Mouse (Mus musculus): Measurements from ENCODE around the gene Ncoa5. TPM values are rescaled to one million over a fixed set of nuclear protein-coding genes. Genes with fewer than 3 reads are reported as not detected.
A peak's percentile ranks its signal among the peaks of the same experiment; 100 is the strongest.

Ncoa5 gene
- total RNA-seq (2014; fragmentation: Nextera tagmentation) (41.8 TPM in 2 replicates), total RNA-seq (2017) (32.4 and 45.7 TPM in 2 replicates), polyA plus RNA-seq (2012) (48.4 and 50.0 TPM in 2 replicates)

DNA sequence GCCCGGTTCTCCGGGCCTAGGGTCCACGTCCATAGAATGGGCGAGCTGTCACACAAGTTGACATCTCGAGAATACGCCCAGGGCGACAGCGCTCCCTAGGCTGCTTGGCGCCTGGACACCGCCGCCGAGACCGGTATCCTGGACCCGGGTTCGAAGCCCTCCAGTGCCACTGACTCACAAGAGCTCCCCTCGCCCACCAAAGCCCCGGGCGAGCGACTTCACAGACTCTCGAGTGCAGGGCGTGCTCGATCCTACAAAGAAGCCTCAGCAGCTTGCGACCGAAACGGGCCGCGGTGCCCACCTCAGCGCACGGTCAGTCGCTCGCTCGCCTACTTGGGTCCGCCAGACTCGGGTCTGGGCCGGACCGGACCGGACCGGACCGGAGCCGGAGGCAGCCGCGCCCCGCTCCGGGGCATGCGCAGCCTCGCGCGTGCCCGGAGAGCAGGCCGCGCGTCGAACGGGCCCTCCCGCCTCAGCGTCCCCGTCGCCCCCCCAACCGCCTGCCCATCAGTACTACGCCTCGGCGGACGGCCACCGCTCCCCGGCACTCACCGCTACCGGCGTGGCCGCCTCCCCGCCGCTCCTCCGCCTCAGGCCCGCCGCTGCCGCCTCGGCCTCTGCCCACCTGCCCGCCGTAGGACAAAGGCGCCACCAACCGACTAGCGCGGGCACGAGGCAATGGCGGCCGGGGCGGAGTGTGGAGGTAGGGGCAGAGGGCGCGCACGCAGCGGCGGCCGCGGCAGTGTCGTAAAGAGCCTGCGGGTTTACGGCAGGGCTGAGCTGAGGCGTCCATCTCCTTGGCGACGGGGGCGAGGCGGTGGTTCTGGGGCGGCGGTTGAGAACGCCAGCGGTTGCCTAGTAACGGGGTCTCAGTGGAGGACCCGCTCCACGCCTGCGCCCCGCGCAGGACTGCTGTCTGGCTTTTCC is at the start of gene Ncoa5:
TSS of gene Ncoa5 (minus strand) at position 737 of the 927 bp plus-strand sequence.
- ATAC-seq (ENCODE audit: extremely low read depth, insufficient number of reproducible peaks, low FRiP score, poor library complexity, severe bottlenecking) (peak; percentile 93), DNase-seq (ENCODE audit: low spot score) (peak; percentile 91)
- TF ChIP-seq CTCF (IDR thresholded peaks at IDR 0.05; ENCODE audit: low read depth, low read length) (no peak), GATA1 (IDR thresholded peaks at IDR 0.05; ENCODE audit: borderline replicate concordance, low read length) (no peak), POLR2AphosphoS5 (IDR thresholded peaks at IDR 0.05; ENCODE audit: insufficient replicate concordance, low read depth, low read length) (no peak), TAL1 (conservative IDR thresholded peaks at IDR 0.05; ENCODE audit: low read depth, low read length) (no peak), GATA2 (IDR thresholded peaks at IDR 0.05; ENCODE audit: borderline replicate concordance, low read depth, low read length) (no peak)
- Histone ChIP-seq H3K4me3 (ENCODE audit: low read depth, low read length) (peak within 1 kb of the TSS; percentile 93), H3K4me1 (ENCODE audit: insufficient read depth, low read depth, low read length) (peaks cover 12% of the 10 kb centered on the region), H3K27me3 (ENCODE audit: insufficient read depth, low read length) (peaks cover 19% of the 10 kb centered on the region), H3K36me3 (replicated peaks) (peaks cover 10% of the 10 kb centered on the region), H3K9me3 (replicated peaks) (no peaks in the 10 kb centered on the region)

DNA sequence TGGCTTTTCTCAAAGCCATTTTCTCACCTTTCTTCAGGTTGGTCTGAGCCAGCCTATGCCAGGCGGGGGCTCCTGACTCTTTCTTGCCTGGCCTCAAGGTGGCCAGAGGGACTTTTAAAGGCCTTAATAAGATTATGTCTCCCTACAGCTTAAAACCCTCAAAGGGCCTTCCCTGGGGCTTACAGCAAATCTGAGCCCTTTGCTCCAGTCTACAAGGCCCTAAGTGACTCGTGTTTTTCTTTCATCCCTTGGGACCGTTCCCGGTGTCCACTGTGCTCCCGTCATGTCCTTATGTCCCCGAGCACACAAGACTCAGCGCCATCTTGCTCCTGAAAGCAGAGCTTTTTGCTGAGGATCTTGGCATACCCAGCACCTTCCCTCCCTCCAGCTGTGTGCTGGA is 46.6 kb upstream of the Ncoa5 start:
- Histone ChIP-seq H3K4me1 (ENCODE audit: insufficient read depth, low read depth, low read length) (no peaks in the 10 kb centered on the region), H3K27me3 (ENCODE audit: insufficient read depth, low read length) (no peaks in the 10 kb centered on the region), H3K36me3 (replicated peaks) (no peaks in the 10 kb centered on the region), H3K9me3 (replicated peaks) (no peaks in the 10 kb centered on the region), H3K4me3 (ENCODE audit: low read depth, low read length) (no peak overlapping the region)
- DNase-seq (ENCODE audit: low spot score) (no peak), ATAC-seq (ENCODE audit: extremely low read depth, insufficient number of reproducible peaks, low FRiP score, poor library complexity, severe bottlenecking) (no peak)
- TF ChIP-seq GATA2 (IDR thresholded peaks at IDR 0.05; ENCODE audit: borderline replicate concordance, low read depth, low read length) (no peak), POLR2AphosphoS5 (IDR thresholded peaks at IDR 0.05; ENCODE audit: insufficient replicate concordance, low read depth, low read length) (no peak), TAL1 (conservative IDR thresholded peaks at IDR 0.05; ENCODE audit: low read depth, low read length) (no peak), GATA1 (IDR thresholded peaks at IDR 0.05; ENCODE audit: borderline replicate concordance, low read length) (no peak), CTCF (IDR thresholded peaks at IDR 0.05; ENCODE audit: low read depth, low read length) (no peak)

DNA sequence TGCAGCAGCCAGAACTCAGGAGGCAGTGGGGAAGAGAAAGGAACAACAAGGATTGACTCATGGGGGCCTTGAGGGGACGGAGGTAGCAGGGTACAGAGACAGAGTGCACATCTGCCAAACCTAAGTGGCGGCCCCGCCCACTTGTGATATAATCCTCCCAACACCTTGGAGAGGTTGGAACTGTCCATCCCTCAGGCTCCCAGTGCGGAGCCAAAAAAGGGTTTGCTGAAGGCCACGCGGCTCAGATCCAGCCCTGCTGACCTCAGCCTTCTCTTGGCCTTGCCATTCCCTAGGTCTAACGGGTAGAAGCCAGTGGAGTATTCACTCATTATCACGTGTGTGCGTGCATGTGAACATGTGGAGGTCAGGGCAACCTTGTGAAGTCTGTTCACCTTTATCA is 46.0 kb upstream of the Ncoa5 start:
- no peak for TF ChIP-seq CTCF (IDR thresholded peaks at IDR 0.05; ENCODE audit: low read depth, low read length)
- no peak for TF ChIP-seq GATA1 (IDR thresholded peaks at IDR 0.05; ENCODE audit: borderline replicate concordance, low read length)
- no peak for TF ChIP-seq POLR2AphosphoS5 (IDR thresholded peaks at IDR 0.05; ENCODE audit: insufficient replicate concordance, low read depth, low read length)
- no peak for TF ChIP-seq GATA2 (IDR thresholded peaks at IDR 0.05; ENCODE audit: borderline replicate concordance, low read depth, low read length)
- no peak for TF ChIP-seq TAL1 (conservative IDR thresholded peaks at IDR 0.05; ENCODE audit: low read depth, low read length)
- no peak for ATAC-seq (ENCODE audit: extremely low read depth, insufficient number of reproducible peaks, low FRiP score, poor library complexity, severe bottlenecking)
- DNase-seq (ENCODE audit: low spot score), result no peak
- H3K9me3 ChIP-seq (replicated peaks), result no peaks in the 10 kb centered on the region
- no peaks in the 10 kb centered on the region for H3K27me3 ChIP-seq (ENCODE audit: insufficient read depth, low read length)
- H3K4me3 ChIP-seq (ENCODE audit: low read depth, low read length), result no peak overlapping the region
- H3K4me1 ChIP-seq (ENCODE audit: insufficient read depth, low read depth, low read length), result no peaks in the 10 kb centered on the region
- H3K36me3 ChIP-seq (replicated peaks), result no peaks in the 10 kb centered on the region

DNA sequence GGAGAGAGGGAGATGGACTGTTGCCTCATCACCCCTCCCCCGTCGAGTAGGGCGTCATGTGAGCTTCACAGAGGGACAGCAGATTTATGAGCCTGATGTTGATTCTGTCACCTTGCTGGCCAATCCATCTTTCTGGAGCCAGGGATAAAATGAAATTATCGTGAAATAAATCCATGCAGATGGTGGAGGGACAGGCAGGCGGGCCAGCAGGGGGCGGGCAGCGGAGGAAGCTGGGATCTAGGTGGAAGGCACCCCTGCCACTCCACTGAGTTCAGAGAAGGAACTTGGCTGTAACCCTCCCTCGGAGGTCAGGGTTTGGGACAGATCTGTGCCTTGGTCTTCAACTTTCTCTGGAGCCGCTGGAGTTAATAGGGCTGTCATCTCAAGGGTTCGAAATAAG is 43.9 kb upstream of the Ncoa5 start:
- TF ChIP-seq CTCF (IDR thresholded peaks at IDR 0.05; ENCODE audit: low read depth, low read length), result no peak
- TF ChIP-seq GATA1 (IDR thresholded peaks at IDR 0.05; ENCODE audit: borderline replicate concordance, low read length), result no peak
- TF ChIP-seq POLR2AphosphoS5 (IDR thresholded peaks at IDR 0.05; ENCODE audit: insufficient replicate concordance, low read depth, low read length), result no peak
- no peak for TF ChIP-seq TAL1 (conservative IDR thresholded peaks at IDR 0.05; ENCODE audit: low read depth, low read length)
- no peak for TF ChIP-seq GATA2 (IDR thresholded peaks at IDR 0.05; ENCODE audit: borderline replicate concordance, low read depth, low read length)
- no peaks in the 10 kb centered on the region for H3K9me3 ChIP-seq (replicated peaks)
- H3K27me3 ChIP-seq (ENCODE audit: insufficient read depth, low read length), result no peaks in the 10 kb centered on the region
- H3K4me3 ChIP-seq (ENCODE audit: low read depth, low read length), result no peak overlapping the region
- H3K36me3 ChIP-seq (replicated peaks), result no peaks in the 10 kb centered on the region
- DNase-seq (ENCODE audit: low spot score), result no peak
- H3K4me1 ChIP-seq (ENCODE audit: insufficient read depth, low read depth, low read length), result no peaks in the 10 kb centered on the region
- ATAC-seq (ENCODE audit: extremely low read depth, insufficient number of reproducible peaks, low FRiP score, poor library complexity, severe bottlenecking), result no peak

DNA sequence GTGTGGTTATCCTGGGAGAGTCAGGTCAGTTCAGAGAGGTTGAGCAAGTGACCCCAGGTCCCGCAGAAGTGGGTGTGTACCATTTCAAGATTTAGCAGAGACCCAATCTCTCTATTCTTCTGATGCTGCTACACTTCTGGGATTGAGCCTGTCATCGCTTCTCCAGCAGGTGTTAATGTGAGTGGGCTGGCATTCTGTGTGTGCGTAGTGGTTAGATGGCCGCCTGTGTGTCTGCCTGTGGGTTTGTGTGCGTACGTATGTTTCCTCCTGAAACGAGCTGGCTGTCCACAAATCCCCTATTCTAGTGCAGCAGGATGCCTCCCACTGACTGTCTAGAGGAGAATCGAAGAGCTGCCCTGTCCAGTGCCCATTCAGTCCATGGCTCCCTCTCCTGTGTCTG is 43.4 kb upstream of the Ncoa5 start:
- ATAC-seq (ENCODE audit: extremely low read depth, insufficient number of reproducible peaks, low FRiP score, poor library complexity, severe bottlenecking), result no peak

DNA sequence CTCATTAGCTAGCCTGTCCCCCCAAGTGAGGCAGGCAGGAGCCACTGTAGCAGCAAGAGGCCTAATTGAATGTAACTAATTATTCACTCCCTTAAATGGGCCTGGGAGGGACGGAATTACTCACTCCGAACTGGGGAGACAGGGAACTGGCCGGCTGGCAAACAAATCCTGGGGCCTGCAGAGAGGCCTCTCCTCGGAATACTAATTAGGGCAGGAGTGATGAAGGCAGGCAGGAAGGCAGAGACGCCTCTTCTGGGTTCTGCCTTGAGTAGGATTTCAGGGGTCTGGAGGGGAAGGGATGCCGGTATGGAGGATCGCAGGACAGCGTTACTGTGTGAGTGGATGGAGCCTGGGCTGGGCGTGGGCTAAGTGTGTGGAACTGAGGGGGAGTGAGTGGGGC is 42.4 kb upstream of the Ncoa5 start:
- Histone ChIP-seq H3K27me3 (ENCODE audit: insufficient read depth, low read length) (peaks cover 3% of the 10 kb centered on the region; the same call in 1 of the 2 replicates), H3K4me3 (ENCODE audit: low read depth, low read length) (no peak overlapping the region), H3K9me3 (replicated peaks) (no peaks in the 10 kb centered on the region), H3K36me3 (replicated peaks) (no peaks in the 10 kb centered on the region), H3K4me1 (ENCODE audit: insufficient read depth, low read depth, low read length) (no peaks in the 10 kb centered on the region)
- ATAC-seq (ENCODE audit: extremely low read depth, insufficient number of reproducible peaks, low FRiP score, poor library complexity, severe bottlenecking) (no peak), DNase-seq (ENCODE audit: low spot score) (no peak)
- TF ChIP-seq GATA2 (IDR thresholded peaks at IDR 0.05; ENCODE audit: borderline replicate concordance, low read depth, low read length) (no peak), GATA1 (IDR thresholded peaks at IDR 0.05; ENCODE audit: borderline replicate concordance, low read length) (no peak), CTCF (IDR thresholded peaks at IDR 0.05; ENCODE audit: low read depth, low read length) (no peak), POLR2AphosphoS5 (IDR thresholded peaks at IDR 0.05; ENCODE audit: insufficient replicate concordance, low read depth, low read length) (no peak), TAL1 (conservative IDR thresholded peaks at IDR 0.05; ENCODE audit: low read depth, low read length) (no peak)

More for the DNA sequence above, 43.4 kb upstream of the Ncoa5 start:
- no peaks in the 10 kb centered on the region for H3K4me1 ChIP-seq (ENCODE audit: insufficient read depth, low read depth, low read length)
- no peak for DNase-seq (ENCODE audit: low spot score)
- TF ChIP-seq POLR2AphosphoS5 (IDR thresholded peaks at IDR 0.05; ENCODE audit: insufficient replicate concordance, low read depth, low read length), result no peak
- no peak for TF ChIP-seq GATA2 (IDR thresholded peaks at IDR 0.05; ENCODE audit: borderline replicate concordance, low read depth, low read length)
- TF ChIP-seq TAL1 (conservative IDR thresholded peaks at IDR 0.05; ENCODE audit: low read depth, low read length), result no peak
- TF ChIP-seq GATA1 (IDR thresholded peaks at IDR 0.05; ENCODE audit: borderline replicate concordance, low read length), result no peak
- TF ChIP-seq CTCF (IDR thresholded peaks at IDR 0.05; ENCODE audit: low read depth, low read length), result no peak
- no peaks in the 10 kb centered on the region for H3K9me3 ChIP-seq (replicated peaks)
- peaks cover 2% of the 10 kb centered on the region; the same call in 1 of the 2 replicates for H3K27me3 ChIP-seq (ENCODE audit: insufficient read depth, low read length)
- no peaks in the 10 kb centered on the region for H3K36me3 ChIP-seq (replicated peaks)
- H3K4me3 ChIP-seq (ENCODE audit: low read depth, low read length), result no peak overlapping the region

Measured in G1E (cell line).